Comparison of ENCODE assay signal across 26 mouse cellular contexts in genomic region chr3:98145204-98145603, GRCm38 (mm10). TPM values are rescaled to one million over a fixed set of nuclear protein-coding genes. Genes with fewer than 3 reads are reported as not detected.
DNase-seq lines count a peak whose midpoint lies in the region; ATAC-seq and TF ChIP-seq lines count a peak whose summit lies in the region.
"Had no signal": no experiment of that assay in that cellular context is flagged by ENCODE, and none has a peak within 500 bp of the region (broad histone marks: within the 10 kb centered on the region; RNA-seq: fewer than 3 reads in every experiment).

No protein-coding gene starts in this region.

- H3K4me2 ChIP-seq in hindbrain, embryonic 16.5 days (ENCODE audit: low read length), result no peak overlapping the region
- H3K4me2 ChIP-seq: forebrain, embryonic 15.5 days; heart, embryonic 13.5 days had no signal

- TF ChIP-seq CTCF in layer of hippocampus, adult 2 months (conservative IDR thresholded peaks at IDR 0.05), result no peak
- TF ChIP-seq CTCF in brain, embryonic 14.5 days (IDR thresholded peaks at IDR 0.05; ENCODE audit: borderline replicate concordance, extremely low read depth, insufficient read depth, insufficient read length), result no peak

- peak; percentile 76 for ATAC-seq in hindbrain, embryonic 16.5 days
- ATAC-seq: activated CD4-positive, CD25-positive, alpha-beta regulatory T cell, adult 4 months; forebrain, embryonic 15.5 days; Patski had no signal

- H3K27me3 ChIP-seq in heart, embryonic 10.5 days (ENCODE audit: insufficient read depth, poor library complexity, severe bottlenecking), result no peaks in the 10 kb centered on the region
- no peaks in the 10 kb centered on the region for H3K27me3 ChIP-seq in hindbrain, embryonic 16.5 days (replicated peaks; ENCODE audit: control insufficient read depth, insufficient read depth, low read length)
- H3K27me3 ChIP-seq in forebrain, embryonic 10.5 days (ENCODE audit: poor library complexity, severe bottlenecking), result no peaks in the 10 kb centered on the region
- H3K27me3 ChIP-seq: CH12.LX; forebrain, embryonic 15.5 days; heart, embryonic 13.5 days; Patski had no signal

- DNase-seq in heart, embryonic 10.5 days (ENCODE audit: low spot score), result peak; percentile 70
- DNase-seq in heart, postnatal 36 days, result no peak
- DNase-seq in layer of hippocampus, adult 2 months (ENCODE audit: low spot score in 2 of 2), result no peak
- no peak for DNase-seq in layer of hippocampus, postnatal 25 days (ENCODE audit: extremely low spot score in 1 of 2, low spot score in 1 of 2)
- DNase-seq in brain, embryonic 14.5 days (ENCODE audit: low read depth), result peak; percentile 9
- DNase-seq in right cerebral cortex, adult 18-20 months, result no peak
- no peak for DNase-seq in forebrain, embryonic 10.5 days (ENCODE audit: extremely low spot score, low spot score)
- DNase-seq: adrenal gland, postnatal 14 days; cerebellum, adult 18-20 months; cerebellum, adult 9-11 months; cerebellum, postnatal 36 days; gastrocnemius, postnatal 14 days; kidney, adult 11 months had no signal

- peaks cover 91% of the 10 kb centered on the region for H3K36me3 ChIP-seq in heart, embryonic 10.5 days
- H3K36me3 ChIP-seq in hindbrain, embryonic 16.5 days (ENCODE audit: control insufficient read depth, insufficient read depth, low read length), result peaks cover 7% of the 10 kb centered on the region
- H3K36me3 ChIP-seq in forebrain, embryonic 10.5 days (replicated peaks), result peaks cover 94% of the 10 kb centered on the region

- H3K9me3 ChIP-seq in heart, embryonic 10.5 days, result no peaks in the 10 kb centered on the region
- H3K9me3 ChIP-seq in hindbrain, embryonic 16.5 days (ENCODE audit: control insufficient read depth, low read length), result no peaks in the 10 kb centered on the region
- H3K9me3 ChIP-seq in forebrain, embryonic 10.5 days, result no peaks in the 10 kb centered on the region
- H3K9me3 ChIP-seq: forebrain, embryonic 15.5 days; heart, embryonic 13.5 days had no signal

- H3K4me1 ChIP-seq in heart, embryonic 10.5 days, result no peaks in the 10 kb centered on the region
- H3K4me1 ChIP-seq in hindbrain, embryonic 16.5 days (ENCODE audit: control insufficient read depth, insufficient read depth, low read depth, low read length), result no peaks in the 10 kb centered on the region
- H3K4me1 ChIP-seq in forebrain, embryonic 10.5 days, result no peaks in the 10 kb centered on the region
- H3K4me1 ChIP-seq: forebrain, embryonic 15.5 days; heart, embryonic 13.5 days had no signal

- H3K4me3 ChIP-seq in heart, embryonic 10.5 days, result no peak overlapping the region
- H3K4me3 ChIP-seq in layer of hippocampus, adult 2 months, result no peak overlapping the region
- H3K4me3 ChIP-seq in hindbrain, embryonic 16.5 days (ENCODE audit: low read length), result no peak overlapping the region
- H3K4me3 ChIP-seq in forebrain, embryonic 10.5 days, result no peak overlapping the region
- H3K4me3 ChIP-seq: forebrain, embryonic 15.5 days; heart, embryonic 13.5 days had no signal

- no peak overlapping the region for H3K27ac ChIP-seq in heart, embryonic 10.5 days
- H3K27ac ChIP-seq in layer of hippocampus, adult 2 months, result peak overlapping the region; percentile 65
- peak overlapping the region; percentile 35; the same call in 1 of the 2 replicates for H3K27ac ChIP-seq in hindbrain, embryonic 16.5 days (ENCODE audit: low read depth, low read length)
- no peak overlapping the region for H3K27ac ChIP-seq in forebrain, embryonic 10.5 days
- H3K27ac ChIP-seq: forebrain, embryonic 15.5 days; heart, embryonic 13.5 days had no signal

- 82% methylated on average over 10 of the region's 10 CpGs for WGBS in heart, embryonic 10.5 days
- 66% methylated on average over 10 of the region's 10 CpGs for WGBS in hindbrain, embryonic 16.5 days
- WGBS in forebrain, embryonic 10.5 days, result 91% methylated on average over 10 of the region's 10 CpGs

- no peak overlapping the region for H3K9ac ChIP-seq in hindbrain, embryonic 16.5 days (ENCODE audit: low read depth, low read length)
- H3K9ac ChIP-seq: forebrain, embryonic 15.5 days; heart, embryonic 13.5 days had no signal

- TF ChIP-seq POLR2A in brain, embryonic 14.5 days (IDR thresholded peaks at IDR 0.05; ENCODE audit: borderline replicate concordance, extremely low read depth, insufficient read depth, insufficient read length, poor library complexity, severe bottlenecking), result no peak

- intact Hi-C loops in heart, postnatal 36 days (cut with DNase I), result no loop called here

RNA-seq across cellular contexts. Expression of gene Adam30, which starts 15.2 kb away (rescaled TPM):
- not detected in 2 replicates for polyA plus RNA-seq in heart, embryonic 10.5 days (2016; fragmentation: Nextera tagmentation; extraction: Ambion mirVana)
- not detected for total RNA-seq in heart, postnatal 36 days (2021)
- total RNA-seq in layer of hippocampus, adult 2 months (2021), result not detected
- not detected for total RNA-seq in layer of hippocampus, postnatal 25 days (2021)
- polyA plus RNA-seq in brain, embryonic 14.5 days (2012; rRNA removed), result not detected in 2 replicates
- polyA plus RNA-seq in hindbrain, embryonic 16.5 days (2015; fragmentation: Nextera tagmentation; extraction: Ambion mirVana), result not detected in 2 replicates
- polyA plus RNA-seq in forebrain, embryonic 10.5 days (2016; fragmentation: Nextera tagmentation; extraction: Ambion mirVana), result 0.04 TPM in 1 of 2 replicates, not detected in the other
- total RNA-seq: adrenal gland, adult 18-20 months; adrenal gland, postnatal 14 days; CH12.LX; gastrocnemius, adult 18-20 months; gastrocnemius, postnatal 14 days; heart, adult 8-10 months had no signal
- polyA plus RNA-seq: activated CD4-positive, CD25-positive, alpha-beta regulatory T cell, adult 4 months; embryonic facial prominence, embryonic 14.5 days; forebrain, embryonic 15.5 days; frontal cortex, adult 2 months; heart, embryonic 13.5 days; heart, postnatal 0 days; intestine, embryonic 14.5 days had no signal

Comparison
In these comparisons a context has a peak if more than half of its experiments do, and no peak if none do; other contexts are left out.
1. DNase-seq: peak in heart, embryonic 10.5 days (single experiment) and brain, embryonic 14.5 days (single experiment); none in heart, postnatal 36 days (0 of 2), layer of hippocampus, adult 2 months (0 of 2), layer of hippocampus, postnatal 25 days (0 of 2), right cerebral cortex, adult 18-20 months (single experiment) and forebrain, embryonic 10.5 days (single experiment).
2. H3K27ac ChIP-seq: peak in layer of hippocampus, adult 2 months (single experiment) and hindbrain, embryonic 16.5 days (single experiment); none in heart, embryonic 10.5 days (single experiment) and forebrain, embryonic 10.5 days (single experiment).